Mouse (Mus musculus): ENCODE measurements at regions not wholly inside any gene's neighbourhood (a gene's known extent, or its start where the extent isn't known, plus 50 kb on each side); places are given as distances from the start of the nearest gene placed in this dataset.

GRCm38 (mm10) chr7:145102216-145102615 is 105.7 kb downstream of the 1810010D01Rik start:
- TF ChIP-seq CTCF (IDR thresholded peaks at IDR 0.05; ENCODE audit: extremely low read depth, insufficient read depth, insufficient read length, insufficient replicate concordance), result no peak
- no peak for TF ChIP-seq POLR2A (IDR thresholded peaks at IDR 0.05; ENCODE audit: low read depth, low read length)
